Mouse (Mus musculus): Measurements from ENCODE around the gene Zcchc2.

DNA sequence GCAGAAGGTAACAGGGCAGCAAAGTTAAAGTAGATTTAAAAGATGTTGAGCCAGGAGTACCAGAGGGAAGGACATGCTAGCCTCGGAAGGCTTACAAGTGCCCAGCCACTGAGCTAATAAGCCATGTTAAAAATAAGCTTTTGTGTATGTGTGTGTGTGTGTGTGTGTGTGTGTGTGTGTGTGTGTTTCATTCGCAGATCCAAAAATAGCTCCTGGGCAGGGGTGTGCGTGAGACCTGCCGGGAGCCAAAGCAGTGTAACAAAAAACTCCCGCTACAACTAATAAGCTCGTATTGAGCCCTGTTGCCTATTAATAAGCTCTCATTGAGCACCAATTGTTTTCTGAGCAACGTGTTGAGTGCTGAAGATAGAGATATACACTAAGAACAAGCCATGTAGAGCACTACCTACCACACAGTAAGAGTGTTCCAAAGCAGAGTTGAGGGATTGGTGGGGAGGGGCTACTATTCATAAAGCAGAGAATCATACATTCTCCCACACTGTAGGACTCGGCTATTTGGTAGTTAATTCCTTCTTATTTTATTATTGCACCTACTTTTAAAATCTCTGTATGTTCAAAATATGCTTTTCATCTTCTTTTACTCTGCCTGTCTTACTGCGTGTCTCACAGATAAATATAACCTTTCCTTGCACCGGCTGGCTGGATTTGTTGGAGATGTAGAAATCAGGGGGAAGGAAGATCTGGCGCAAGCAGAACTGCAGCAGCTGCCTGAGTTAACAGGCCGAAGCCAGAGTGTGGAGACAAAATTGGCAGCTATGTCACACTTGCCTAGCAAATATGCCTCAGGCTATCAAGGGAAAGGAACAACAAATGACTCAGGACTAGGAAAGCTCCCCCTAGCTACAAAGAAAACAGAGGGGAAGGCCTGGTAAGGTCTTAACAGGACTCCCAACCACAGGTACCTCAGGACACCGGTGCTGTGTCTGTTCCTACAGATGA, 43.3 kb upstream of the Zcchc2 start:
- TF ChIP-seq CTCF (IDR thresholded peaks at IDR 0.05; ENCODE audit: borderline replicate concordance, insufficient read depth, low read depth, low read length) (no peak), POLR2A (IDR thresholded peaks at IDR 0.05; ENCODE audit: borderline replicate concordance, insufficient read depth, low read length) (no peak)
